Mouse (Mus musculus) MEL (cell line): ENCODE results near the gene Nr0b2.

Experiments used
- GABPA ChIP-seq: IDR thresholded peaks from 2 replicates; pipeline ENCODE4 v1.6.1; 2012; ENCODE audit warnings: low read depth, mild to moderate bottlenecking, inconsistent platforms, low read length, improper control_type of control experiment, moderate library complexity
- HCFC1 ChIP-seq: IDR thresholded peaks from 2 replicates; pipeline ENCODE4 v1.6.1; 2012; ENCODE audit warnings: low read depth, mild to moderate bottlenecking, inconsistent platforms, low read length, improper control_type of control experiment, moderate library complexity
- KAT2A ChIP-seq: conservative IDR thresholded peaks from 2 replicates; pipeline ENCODE4 v1.6.1; 2012; ENCODE audit warnings: low read depth, low read length, improper control_type of control experiment, inconsistent platforms
- NELFE ChIP-seq: IDR thresholded peaks from 2 replicates; pipeline ENCODE4 v1.6.1; 2011; ENCODE audit warnings: low read depth, low read length, improper control_type of control experiment
- POLR2A ChIP-seq, 2 experiments: IDR thresholded peaks; 2 replicates each; pipeline ENCODE4 v1.6.1; 2011 to 2012; ENCODE audit warnings: low read length in 2 of 2, mild to moderate bottlenecking in 2 of 2, control low read depth in 1 of 2, improper control_type of control experiment in 1 of 2, low read depth in 1 of 2, moderate library complexity in 1 of 2; ENCODE audit not compliant: control insufficient read depth in 1 of 2, insufficient read depth in 1 of 2, poor library complexity in 1 of 2
- ZNF384 ChIP-seq: IDR thresholded peaks from 2 replicates; pipeline ENCODE4 v1.6.1; 2012; ENCODE audit warnings: low read depth, mild to moderate bottlenecking, inconsistent platforms, low read length, improper control_type of control experiment

- no peak for TF ChIP-seq GABPA
- no peak for TF ChIP-seq NELFE
- TF ChIP-seq KAT2A: no peak
- TF ChIP-seq HCFC1: no peak
- no peak for TF ChIP-seq POLR2A (IDR thresholded peaks at IDR 0.05; ENCODE audit: control insufficient read depth in 1 of 2, insufficient read depth in 1 of 2, low read depth in 1 of 2, low read length in 2 of 2, poor library complexity in 1 of 2)
- no peak for TF ChIP-seq ZNF384
These were observed 25.4 kb upstream of the Nr0b2 start for GRCm38 (mm10) chr4:133527788-133528187.
